Mouse (Mus musculus): ENCODE measurements around the gene Sash1. TPM values are rescaled to one million over a fixed set of nuclear protein-coding genes. Genes with fewer than 3 reads are reported as not detected.

Sash1 gene
- total RNA-seq, 2 experiments from 2014 or later: 1.3 to 2.1 TPM

DNA sequence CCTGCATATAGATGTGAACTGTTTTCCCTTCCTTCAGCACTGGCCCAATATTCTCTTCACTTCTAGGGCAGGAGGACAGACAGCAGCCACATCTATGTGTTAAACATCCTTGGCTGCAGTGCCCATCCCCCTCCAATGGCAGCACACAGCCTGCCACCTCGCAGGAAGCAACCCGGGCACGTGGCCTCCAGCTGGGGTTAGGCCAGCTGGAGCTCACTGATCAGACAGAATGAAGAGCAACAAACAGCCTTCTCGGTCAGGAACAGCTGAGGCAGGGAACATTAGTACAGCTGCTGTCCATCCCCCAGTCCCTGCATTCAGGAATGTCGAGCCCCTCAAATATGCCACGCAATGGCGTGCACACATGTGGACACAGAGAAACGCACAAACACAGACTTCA lies 81.6 kb downstream of the Sash1 start:
- no peak for ATAC-seq (replicated peaks; ENCODE audit: low FRiP score, poor library complexity, severe bottlenecking)

DNA sequence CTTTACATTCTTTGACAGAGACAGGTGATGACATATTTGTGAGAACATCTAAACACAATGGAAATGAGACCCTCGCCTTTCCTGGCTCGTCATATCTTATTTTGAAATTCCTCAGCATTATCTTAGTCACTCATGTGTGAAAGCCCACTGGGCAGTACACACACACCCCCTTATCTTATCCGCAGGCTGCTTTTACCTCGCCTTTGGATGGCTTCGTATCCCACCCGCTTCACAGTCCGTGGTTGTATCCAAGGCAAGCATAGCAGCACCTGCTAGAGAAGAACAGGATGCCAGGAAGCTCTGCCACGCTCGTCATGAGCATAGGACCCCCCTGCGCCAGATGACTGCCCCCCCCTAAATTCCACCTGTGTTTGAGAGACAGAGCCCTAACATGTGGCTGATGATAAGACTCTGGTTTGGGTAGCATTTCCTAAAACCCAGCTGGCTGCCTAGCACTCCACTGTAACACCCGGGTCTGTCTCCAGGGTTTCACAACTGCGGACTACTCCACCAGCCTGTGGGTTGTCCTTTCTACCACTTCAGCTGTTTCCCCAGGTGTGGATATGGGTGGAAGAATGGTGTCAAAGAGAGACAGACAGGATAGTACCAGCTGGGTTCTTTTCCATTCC lies 84.0 kb downstream of the Sash1 start:
- ATAC-seq (replicated peaks; ENCODE audit: low FRiP score, poor library complexity, severe bottlenecking): no peak

DNA sequence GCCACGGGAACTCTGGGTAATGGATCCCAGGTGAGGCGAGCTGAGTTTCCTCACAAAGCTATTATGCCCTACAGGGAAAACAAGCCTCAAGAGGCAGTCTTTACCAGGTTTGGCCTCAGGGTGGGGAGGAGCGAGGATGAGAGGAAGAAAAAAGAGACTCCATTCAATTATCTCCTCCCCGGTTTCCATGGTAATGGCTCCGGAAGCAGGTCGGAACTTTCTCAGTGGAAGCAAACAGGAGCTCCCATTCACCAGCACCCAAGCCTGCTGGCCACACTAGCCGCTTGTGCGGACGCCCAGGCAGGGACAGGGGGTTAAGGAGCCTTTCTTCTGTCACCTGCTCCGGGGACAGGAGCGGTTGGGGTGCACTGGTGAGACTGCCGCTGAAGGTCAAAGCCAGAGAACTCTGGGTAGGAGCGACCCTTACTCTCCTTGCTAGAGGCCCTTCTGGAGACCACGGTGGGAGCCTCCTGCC lies 84.7 kb downstream of the Sash1 start:
- no peak for ATAC-seq (replicated peaks; ENCODE audit: low FRiP score, poor library complexity, severe bottlenecking)

DNA sequence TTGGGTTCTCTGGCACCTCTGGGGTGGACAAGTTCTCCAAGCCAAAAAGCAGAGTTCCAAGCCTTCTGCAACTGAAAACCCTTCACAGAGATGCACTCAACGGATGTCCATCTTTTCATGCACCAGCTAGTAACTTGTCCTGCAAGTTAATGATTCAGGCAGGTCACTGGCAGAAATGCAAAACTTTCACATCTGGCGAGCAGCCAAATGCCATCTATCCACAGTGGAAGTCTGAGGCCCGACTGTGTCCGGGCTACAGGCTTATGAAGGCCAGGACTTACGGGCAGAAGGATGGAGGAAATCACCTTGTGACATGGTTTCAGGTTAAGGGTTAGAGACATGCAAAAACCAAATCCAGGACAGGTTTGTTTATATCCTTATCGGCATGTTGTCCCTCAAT lies 88.0 kb downstream of the Sash1 start:
- ATAC-seq (replicated peaks; ENCODE audit: low FRiP score, poor library complexity, severe bottlenecking): no peak

DNA sequence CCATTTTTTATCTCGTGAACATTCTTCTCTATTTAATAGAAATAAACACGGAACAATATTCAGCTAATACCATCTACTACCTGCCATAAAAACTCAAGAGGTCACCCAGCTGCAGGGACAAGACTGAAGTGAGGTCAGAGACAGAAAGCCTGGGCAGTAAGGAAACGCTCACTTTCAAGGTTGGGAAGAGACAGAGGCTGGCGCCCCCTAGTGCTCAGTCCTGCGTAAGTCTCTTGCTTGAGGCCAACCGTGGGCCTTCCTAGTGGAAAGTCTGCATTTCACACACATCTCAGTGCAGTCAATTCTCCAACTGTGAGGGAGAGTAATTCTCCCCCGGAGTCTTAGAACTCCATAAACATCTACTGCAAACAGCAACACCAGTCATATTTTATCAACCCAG lies 90.5 kb downstream of the Sash1 start:
- ATAC-seq (replicated peaks; ENCODE audit: low FRiP score, poor library complexity, severe bottlenecking): no peak

DNA sequence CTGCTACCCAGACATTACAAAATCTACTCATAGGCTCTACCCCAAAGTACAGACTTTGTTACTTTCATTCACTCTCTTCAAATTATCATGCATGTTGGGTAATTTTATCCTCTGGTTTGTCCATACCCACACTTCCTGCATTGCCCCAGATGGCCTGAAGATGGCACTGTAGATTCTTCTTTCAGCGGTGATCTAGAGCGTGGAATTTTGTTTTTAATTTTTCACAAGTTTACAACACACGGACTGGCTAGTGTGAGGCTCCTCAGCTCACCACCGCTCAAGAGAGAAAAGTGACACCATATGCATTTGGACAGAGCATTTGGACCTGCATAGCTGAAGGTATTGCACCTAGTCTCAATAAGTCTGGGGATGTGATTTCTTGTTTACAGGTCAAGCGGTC lies 93.5 kb downstream of the Sash1 start:
- no peak for ATAC-seq (replicated peaks; ENCODE audit: low FRiP score, poor library complexity, severe bottlenecking)

DNA sequence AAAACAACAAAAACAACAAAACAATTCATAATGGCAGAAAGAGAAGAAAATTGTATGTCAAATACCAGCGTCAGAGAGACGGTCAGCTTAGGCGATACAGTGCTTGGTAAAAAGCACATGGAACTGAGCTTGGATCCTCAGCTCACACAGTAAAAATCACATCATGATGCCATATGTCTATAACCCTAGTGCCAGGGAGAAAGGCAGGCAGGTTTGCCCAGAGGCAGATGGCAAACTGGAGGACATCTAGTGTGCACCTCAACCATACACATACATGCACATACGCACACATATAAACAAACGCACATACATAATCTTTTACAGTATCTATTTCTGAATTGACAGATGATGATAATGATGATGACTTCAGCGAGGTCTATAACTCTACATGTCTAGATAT lies 96.8 kb downstream of the Sash1 start:
- no peak for ATAC-seq (replicated peaks; ENCODE audit: low FRiP score, poor library complexity, severe bottlenecking)

DNA sequence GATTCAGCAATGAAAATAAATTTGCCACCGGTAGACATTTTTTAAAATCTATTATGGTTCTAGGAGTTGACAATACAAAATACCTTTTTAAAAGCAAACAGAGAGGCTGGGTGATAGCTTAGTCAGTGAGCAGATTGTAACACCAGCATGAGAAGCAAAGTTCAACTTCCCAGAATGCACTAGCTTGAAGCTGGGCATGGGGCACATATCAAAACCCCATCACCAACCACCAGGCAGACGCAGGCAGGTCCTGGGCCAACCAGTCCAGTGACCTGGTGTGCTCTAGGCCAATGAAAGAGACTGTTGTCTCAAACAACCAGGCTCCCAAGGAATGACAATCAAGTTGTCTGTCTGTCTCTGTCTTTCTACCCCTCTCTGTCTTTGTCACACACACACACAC lies 98.6 kb downstream of the Sash1 start:
- no peak for ATAC-seq (replicated peaks; ENCODE audit: low FRiP score, poor library complexity, severe bottlenecking)

DNA sequence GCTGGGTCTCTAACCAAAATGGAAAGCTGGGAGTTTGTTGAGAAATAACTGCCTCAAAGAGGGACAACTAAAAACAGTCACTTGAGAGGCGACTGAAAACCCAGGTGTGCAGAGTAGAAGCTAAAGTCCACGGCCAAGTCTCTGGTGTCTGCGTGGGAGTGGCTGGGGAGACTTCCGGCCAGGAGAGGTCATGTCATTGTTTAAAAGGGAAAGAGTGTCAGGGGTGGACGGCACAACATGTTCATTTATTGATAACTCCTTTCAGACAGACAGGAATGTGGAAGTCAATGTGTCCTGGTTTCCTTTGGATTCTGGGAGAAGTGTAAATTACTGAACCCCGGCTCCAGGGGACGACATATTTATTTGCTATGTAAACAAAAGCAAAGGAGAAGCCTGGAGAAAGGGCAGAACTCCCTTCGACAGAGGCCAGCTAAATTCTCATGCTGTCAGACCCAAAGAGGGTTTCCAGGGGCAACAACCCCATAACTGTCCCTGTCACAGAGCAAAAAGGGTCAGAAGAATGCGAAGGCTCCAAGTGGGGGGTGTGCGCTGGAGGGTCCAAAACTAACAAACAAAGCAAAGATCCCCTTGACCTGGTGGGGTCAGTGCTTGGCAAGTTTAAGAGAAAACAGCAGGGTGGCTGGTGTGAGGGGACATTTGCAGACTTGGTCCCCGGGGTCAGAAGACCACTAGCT lies 100.3 kb downstream of the Sash1 start:
- no peak for ATAC-seq (replicated peaks; ENCODE audit: low FRiP score, poor library complexity, severe bottlenecking)

DNA sequence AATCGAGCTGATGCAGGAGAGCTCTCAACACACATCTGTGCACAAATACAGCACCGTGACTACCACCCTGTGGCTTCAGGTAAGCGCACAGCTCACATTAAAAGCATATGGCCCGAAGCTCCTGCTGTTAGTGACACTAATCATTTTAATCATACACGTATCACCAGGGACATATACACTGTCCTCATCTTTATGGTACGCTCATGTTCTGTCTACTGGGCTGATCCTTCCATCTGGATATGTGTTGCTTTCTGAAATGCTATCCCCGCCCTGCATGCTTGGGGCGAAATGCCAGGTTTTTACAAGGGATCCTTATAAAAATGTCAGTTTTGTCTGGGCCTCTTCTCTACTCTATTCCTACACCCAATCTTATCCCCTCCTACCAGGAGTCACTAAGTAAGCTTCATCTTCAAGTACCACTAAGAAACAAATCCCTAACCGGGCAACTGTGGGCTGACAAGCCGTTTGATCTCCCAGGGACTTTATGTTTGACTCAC lies 103.9 kb downstream of the Sash1 start:
- no peak for ATAC-seq (replicated peaks; ENCODE audit: low FRiP score, poor library complexity, severe bottlenecking)

DNA sequence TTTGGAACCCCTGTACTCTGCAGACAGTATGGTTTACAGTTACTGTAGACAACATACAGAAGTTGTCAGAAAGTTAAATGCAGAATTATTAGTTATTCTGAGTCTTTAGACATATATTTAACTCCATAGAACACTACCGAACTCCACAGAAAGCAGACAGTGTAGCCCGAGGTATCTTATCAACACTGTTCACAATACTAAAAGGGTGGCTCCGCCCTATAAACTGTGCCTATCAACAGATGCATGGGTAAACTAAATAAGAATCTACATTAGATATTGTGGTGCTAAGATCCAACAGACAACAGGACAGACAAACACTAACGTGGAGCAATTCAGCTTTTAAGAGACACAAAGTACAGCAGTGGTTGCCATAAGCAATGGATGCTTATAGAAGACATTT lies 106.0 kb downstream of the Sash1 start:
- no peak for ATAC-seq (replicated peaks; ENCODE audit: low FRiP score, poor library complexity, severe bottlenecking)

DNA sequence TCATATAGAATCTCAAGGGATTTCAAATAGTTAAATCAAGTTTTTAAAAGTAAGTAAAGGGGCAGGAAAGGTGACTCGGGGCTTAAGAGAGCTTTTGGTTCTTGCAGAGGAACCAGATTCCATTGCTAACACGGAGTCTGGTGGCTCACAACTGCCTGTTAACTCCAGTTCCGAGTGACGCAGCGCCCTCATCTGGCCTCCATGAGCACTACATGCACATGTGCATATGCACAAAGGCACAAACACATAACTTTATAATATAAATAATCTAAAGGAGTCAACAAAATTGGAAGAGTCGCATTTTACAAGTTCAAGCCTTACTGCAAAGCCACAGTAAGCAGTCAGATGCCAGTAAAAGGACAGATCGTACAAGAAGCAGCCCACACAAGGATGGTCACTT lies 107.0 kb downstream of the Sash1 start:
- no peak for ATAC-seq (replicated peaks; ENCODE audit: low FRiP score, poor library complexity, severe bottlenecking)

DNA sequence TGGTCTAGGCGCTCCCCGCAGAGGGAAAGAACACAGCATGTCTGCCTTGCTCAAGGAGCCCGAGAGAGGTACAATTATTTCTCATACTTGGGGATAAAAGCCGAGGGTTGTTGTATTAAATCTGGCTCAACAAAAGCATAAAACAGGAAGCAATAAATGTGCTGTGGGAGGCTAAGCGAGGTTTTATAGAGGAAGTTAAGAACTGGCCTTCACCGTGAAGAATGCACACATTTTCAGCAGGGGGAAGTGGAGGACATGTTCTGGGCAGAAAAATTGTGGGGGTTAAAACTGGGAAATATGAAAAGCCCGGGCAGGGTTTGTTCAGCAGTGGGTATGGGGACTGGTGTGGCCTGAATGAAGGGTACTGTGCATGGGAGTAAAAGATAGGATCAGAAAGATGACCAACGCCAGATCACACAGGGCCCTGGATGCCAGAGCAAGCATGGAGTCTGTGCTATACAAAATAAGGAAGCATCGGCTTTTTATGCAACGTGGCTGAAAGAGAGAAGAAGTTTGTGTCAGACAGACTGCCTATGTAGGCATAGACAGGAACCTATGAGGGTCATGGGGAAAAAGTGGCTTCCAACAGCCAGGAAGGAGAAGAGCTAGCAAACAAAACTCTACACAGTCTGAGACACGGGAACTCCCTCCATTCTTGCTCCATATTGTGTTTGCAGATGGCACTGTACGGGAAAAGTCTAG lies 108.2 kb downstream of the Sash1 start:
- no peak for ATAC-seq (replicated peaks; ENCODE audit: low FRiP score, poor library complexity, severe bottlenecking)

DNA sequence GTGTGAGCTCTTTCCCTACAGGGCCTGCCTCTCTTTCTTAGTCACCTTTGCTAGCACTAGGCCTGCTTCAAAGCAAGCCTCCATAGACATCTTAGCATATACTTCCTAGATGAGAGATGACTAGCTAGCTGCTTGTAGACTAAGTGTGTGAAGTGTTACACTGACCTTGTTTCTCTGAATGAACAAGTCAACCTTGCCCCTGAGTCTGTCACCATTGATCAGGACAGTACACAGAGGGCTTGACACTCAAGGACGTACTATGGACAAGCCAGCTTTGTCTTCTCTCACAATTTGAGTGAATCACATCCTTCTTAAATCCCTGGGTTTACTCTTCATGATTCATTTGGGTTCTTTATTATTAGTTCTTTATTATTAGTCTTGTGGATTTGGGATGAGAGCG lies 109.1 kb downstream of the Sash1 start:
- ATAC-seq (replicated peaks; ENCODE audit: low FRiP score, poor library complexity, severe bottlenecking): no peak

DNA sequence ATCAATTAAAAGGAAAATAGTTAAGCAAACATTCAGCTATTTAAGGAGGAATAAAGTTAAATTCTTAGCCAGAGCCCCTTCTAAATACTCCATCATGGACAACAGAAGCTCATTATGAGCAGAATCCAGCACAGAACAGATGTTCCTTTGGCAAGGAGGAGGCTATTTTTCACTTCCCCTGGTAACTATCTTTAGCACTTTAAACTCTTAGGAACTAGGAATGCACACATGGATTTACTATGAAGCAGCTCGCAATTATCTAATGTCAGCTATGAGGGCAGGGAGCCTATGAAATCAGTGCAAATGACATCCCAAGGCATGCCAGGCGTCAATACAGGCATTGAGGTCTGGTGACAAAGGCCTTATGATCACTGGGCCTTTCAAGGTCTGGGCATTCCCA lies 110.1 kb downstream of the Sash1 start:
- no peak for ATAC-seq (replicated peaks; ENCODE audit: low FRiP score, poor library complexity, severe bottlenecking)

DNA sequence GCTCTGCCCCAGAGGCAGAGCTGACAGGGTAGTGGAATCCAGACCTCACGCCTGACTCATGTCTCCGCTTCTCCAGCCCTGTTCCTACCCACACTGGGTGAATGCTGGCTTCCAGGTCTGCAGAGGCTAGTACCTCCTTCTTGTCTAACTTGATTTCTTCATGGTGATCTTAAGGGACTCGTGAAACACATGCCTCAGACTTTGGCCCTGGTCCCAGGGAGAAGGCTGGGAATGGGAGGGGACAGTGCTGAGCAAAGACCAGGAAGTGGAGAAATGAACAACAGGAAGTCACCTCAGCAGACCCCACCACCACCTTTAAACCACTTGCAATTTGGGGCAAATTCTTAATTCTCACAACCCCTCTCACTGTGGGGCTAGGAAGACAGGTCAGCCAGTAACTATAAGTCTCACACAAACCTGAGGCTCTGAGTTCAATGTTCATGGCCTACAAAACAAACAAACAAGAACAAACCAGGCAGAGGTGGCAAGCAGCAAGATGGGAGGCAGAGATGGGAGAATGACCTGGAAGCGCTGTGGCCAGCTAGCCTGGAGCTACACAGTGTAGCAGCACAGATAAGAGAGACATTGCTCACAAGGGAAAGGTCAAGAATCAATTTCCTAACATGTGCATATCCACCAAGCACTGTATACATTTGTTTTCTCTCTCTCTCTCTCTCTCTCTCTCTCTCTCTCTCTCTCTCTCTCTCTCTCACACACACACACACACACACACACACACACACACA lies 113.2 kb downstream of the Sash1 start:
- ATAC-seq (replicated peaks; ENCODE audit: low FRiP score, poor library complexity, severe bottlenecking): no peak

DNA sequence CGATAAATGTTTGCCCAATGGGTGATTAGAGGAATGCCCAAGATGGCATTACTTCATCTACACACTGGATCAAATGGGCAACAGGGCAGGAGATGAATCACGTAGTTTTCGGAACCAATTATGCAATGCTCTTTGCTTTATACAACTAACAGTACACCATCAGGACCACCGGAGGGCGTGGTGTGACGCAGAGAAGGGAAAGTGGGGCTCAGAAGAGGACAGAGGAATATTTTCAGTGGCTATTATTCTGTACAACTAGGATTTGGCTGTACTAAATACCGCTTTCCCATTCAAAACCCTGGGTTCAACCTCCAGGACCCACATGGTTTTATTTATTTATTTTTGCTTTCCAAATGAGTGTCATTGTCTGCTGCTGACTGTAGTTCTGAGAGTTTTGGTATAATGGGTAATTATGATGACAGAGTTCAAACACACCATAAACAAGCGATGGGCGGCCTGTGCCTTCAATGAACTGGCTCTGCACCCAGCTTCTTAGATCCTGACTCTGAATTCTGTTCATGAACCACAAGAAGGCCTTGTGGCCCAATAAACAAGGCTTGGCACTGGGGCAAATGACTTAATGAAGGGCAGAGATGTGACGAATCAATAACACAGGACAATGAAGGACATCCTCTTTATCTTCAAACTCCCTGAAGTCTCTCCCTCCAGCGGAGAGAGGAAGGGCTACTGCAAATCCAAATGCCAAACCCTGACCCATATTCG lies 114.8 kb downstream of the Sash1 start:
- ATAC-seq (replicated peaks; ENCODE audit: low FRiP score, poor library complexity, severe bottlenecking): no peak

DNA sequence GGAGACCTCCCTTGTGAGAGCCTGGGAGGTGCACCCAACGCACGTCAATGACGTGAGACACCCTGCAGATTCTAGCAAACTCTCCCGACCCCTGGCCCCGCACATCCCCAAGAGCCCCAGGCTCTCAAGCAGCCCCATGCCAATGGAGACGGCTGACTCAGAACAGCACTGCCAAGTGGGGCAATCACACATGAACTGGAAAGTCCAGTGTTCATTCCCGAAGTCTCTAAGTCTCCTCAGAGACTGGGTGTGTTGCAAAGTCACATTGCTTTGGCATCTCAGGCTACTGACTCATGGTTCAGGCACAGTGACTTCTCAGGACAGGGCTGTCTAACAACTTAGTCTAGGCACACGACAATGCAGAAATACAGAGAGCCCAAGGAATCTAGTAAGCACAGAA lies 117.2 kb downstream of the Sash1 start:
- ATAC-seq (replicated peaks; ENCODE audit: low FRiP score, poor library complexity, severe bottlenecking): no peak

DNA sequence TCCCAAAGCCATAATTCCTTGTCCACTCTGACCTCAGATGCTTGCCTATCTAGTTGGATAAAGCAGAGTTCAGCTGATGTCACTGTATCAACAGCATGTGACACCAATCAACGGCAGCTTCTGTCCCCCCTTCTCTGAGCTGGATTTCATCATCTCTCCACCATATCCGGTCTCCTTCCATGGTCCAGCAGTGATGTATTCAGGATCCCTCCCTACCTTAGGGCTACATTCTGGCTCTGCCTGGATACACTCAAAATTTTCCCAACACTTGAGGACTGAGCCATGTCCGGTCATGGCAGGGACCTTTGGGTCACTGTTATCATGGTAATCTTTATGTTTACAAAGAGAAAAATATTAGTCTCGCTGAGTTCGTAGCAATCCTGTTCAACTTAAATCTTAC lies 118.5 kb downstream of the Sash1 start:
- no peak for ATAC-seq (replicated peaks; ENCODE audit: low FRiP score, poor library complexity, severe bottlenecking)

Measured in erythroid progenitor cell, adult 5-6 weeks (primary cell).